Mouse (Mus musculus): ENCODE measurements at regions not wholly inside any gene's neighbourhood (a gene's known extent, or its start where the extent isn't known, plus 50 kb on each side); places are given as distances from the start of the nearest gene placed in this dataset.
"Not testable (repeated sequence)": the region's sequence is repeated elsewhere in the genome, so short reads cannot be mapped to it uniquely, and the experiment has no call there.

DNA sequence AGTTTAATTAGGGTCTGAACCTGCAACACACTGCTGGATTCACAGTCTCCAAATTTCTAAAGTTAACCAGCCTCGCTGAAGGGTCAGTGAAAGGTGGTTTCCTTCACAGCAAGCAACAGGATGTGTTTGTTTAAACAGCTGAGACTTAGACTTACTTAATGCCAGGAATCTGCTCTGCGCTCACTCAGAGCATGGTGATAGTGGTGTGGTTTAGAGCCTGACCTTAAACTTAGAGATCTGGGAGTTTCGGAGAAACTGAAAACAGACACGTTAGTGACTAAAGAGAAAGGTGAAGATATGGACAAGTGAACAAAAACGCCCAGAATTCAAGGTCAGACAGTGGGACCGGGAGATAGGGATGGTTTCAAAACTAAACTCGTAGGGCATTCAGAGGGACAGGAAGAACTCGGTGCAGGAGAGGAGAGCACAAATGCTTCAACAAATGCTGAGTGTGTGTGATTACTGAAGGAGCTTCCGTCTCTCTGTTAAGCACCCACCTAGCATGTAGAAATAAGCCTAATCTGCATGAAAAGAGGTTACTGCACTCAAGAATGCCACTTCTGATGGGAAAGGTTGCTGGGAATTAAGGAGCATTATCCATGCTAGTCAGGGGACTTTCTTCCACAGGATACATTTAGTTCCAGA lies 97.2 kb upstream of the Ifngr1 start:
- DNase-seq (ENCODE audit: low spot score) = peak; percentile 59

GRCm38 (mm10) chr10:19498112-19498511 lies 93.6 kb upstream of the Ifngr1 start:
- no peak for DNase-seq (ENCODE audit: low spot score)

- DNase-seq (ENCODE audit: low spot score) = no peak
These were observed 88.9 kb upstream of the Ifngr1 start for GRCm38 (mm10) chr10:19502874-19503273.

GRCm38 (mm10) chr10:19503846-19504765 lies 87.6 kb upstream of the Ifngr1 start:
- DNase-seq (ENCODE audit: low spot score) = no peak

DNA sequence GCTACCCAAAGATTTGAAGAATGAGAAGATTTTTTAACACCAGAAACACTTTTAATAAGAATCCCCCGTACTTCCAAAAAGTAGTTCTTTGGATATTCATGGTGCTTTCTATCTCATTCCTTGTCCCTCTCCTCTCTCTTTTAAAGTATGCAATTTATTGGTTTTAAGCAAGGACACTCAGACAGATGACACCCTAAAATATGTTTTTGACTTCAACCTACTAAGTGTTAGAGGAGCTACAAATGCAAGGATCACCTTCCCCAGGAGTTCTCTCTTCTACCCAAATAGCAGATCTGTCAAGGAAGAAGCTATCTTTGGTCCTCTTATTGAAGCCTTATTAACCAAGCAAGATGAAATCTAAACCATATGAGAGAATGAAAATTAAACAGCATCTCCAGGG lies 86.6 kb upstream of the Ifngr1 start:
- no peak for DNase-seq (ENCODE audit: low spot score)

DNA sequence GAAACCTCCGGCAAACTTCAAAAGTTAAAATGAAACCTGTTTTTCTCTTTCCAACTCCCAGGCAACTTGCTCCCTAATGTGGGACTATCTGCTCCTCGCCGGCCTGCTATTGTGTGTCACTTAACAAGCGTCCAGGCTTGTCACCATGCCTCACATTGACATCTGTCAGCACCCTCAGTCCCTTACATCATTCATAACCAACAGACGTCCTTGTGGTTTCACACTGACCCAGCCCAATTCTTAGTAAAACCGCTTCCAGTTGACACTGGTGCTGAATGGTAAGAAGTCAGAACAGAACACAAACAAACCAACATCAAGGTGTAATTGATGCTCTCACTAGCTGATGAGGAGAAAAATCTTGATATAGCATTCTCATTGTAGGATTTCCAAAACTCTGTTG lies 85.8 kb upstream of the Ifngr1 start:
- DNase-seq (ENCODE audit: low spot score) = no peak

- no peak for DNase-seq (ENCODE audit: low spot score)
These were observed 85.3 kb upstream of the Ifngr1 start for GRCm38 (mm10) chr10:19506434-19506833.

DNA sequence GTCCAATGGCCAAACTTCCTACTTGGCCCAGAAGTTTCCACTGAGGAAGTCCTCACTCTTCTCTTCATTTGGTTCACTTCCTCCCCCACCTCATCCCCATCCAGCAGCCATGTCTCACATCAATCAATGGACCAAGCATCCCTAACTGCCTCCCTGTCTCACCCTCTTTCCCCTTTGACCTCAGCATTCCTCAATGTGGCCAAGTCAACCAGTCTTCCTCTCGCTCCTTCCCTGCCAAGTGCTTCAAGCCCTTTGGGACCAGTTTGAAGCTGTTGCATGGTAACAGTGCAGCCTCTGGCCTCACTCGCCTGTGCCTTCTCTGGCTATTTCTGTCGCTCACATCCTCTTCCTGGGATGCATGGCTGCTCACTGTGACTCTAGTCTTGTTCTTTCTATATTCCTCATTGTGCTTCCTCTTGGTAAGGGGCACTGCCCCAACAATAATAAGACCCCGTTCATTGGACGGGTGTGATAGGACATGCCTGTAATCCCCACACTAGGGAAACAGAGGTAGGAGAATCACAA lies 83.5 kb upstream of the Ifngr1 start:
- DNase-seq (ENCODE audit: low spot score) = no peak

DNA sequence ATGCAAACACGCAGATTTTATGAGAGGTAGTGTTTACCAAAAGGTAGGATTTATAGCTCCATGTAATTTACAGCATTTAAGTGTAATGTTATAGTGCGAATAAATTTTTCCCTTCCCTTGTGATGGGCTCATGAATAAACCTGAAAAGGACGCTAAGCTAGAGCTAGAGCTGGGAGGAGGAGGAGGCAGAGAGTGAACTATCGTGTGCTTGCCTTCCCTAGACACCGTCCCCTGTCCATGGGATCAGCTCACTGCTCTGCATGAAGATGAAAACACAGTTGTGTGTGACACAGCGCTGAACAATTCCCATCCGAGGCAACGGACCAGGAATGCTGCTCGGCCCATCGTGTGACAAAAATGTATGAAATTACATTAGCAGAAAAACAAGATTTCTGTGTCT lies 81.7 kb upstream of the Ifngr1 start:
- DNase-seq (ENCODE audit: low spot score) = no peak

- not testable (repeated sequence) for DNase-seq (ENCODE audit: low spot score)
These were observed 77.4 kb upstream of the Ifngr1 start for GRCm38 (mm10) chr10:19514366-19514765.

DNA sequence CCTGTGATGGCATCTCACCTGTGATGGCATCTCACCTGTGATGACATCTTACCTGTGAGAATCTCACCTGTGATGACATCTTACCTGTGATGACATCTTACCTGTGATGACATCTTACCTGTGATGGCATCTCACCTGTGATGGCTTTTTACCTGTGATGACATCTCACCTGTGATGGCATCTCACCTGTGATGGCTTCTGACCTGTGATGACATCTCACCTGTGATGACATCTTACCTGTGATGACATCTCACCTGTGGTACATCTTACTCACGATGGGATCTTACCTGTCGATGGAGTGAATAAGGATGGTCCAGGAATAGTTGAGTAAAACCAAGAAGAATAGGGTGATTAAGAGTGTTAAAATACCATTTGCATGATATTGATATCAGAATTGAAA lies 76.9 kb upstream of the Ifngr1 start:
- DNase-seq (ENCODE audit: low spot score) = no peak

- DNase-seq (ENCODE audit: low spot score) = no peak
These were observed 75.7 kb upstream of the Ifngr1 start for GRCm38 (mm10) chr10:19516011-19516410.

DNA sequence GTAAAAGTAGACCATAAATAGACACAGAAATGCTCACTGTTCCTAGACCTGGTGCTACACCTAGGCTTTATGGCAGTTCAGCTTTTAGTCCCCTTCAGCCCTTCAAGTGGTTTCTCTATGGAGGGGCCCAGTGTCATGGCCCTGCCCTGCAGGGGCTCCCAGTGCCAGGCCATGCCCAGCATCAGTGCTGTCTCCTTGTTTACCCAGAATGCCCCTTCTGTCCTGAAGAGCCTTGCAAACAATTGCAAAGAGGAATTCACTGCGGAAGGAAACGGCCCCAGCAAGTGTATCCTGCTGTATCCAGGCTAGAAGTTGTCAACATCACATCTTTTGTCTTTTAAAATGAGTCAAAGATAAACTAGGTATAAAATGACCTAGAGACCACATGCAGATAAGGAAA lies 74.7 kb upstream of the Ifngr1 start:
- DNase-seq (ENCODE audit: low spot score) = no peak

- DNase-seq (ENCODE audit: low spot score) = peak; percentile 78
These were observed 73.0 kb upstream of the Ifngr1 start for GRCm38 (mm10) chr10:19518763-19519162.

DNA sequence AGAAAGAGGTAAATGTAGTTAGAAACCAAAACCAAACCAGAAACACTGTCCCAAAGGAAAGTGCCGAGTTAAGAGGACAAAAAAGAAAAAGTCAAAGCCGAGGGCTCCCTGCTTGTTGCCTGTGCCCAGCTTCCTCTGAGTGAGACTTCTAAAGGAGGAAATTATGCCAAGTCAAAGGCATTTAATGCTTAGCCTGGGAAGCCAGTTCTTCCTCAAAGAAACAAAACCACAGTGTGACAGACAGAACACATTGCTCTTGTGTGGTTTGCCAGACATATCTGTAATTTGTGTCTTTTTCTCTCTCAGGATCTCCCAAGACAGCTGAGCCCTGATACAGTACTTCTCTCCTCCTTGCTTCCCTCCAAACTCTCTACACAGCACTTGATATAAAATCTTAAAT lies 69.6 kb upstream of the Ifngr1 start:
- no peak for DNase-seq (ENCODE audit: low spot score)

GRCm38 (mm10) chr10:19525939-19526338 lies 65.8 kb upstream of the Ifngr1 start:
- DNase-seq (ENCODE audit: low spot score) = no peak

DNA sequence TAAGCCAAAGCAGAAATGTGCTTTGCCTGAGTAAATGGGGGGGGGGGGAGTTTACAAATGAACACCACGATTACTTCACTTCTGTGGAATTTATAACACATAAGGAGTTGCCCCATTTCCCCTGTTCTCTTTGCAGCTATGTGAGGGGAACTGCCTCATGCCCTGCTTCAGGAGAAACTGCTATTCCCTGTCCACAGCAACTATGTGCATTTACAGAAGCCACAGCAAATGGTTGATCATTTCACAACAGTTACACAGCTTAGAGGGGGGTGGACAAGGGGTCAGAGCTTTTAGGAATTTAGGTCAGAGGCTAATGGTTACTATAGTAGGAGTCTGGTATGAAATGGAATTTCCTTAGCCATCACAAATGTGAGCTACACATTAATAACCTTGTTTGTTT lies 65.4 kb upstream of the Ifngr1 start:
- no peak for DNase-seq (ENCODE audit: low spot score)

DNA sequence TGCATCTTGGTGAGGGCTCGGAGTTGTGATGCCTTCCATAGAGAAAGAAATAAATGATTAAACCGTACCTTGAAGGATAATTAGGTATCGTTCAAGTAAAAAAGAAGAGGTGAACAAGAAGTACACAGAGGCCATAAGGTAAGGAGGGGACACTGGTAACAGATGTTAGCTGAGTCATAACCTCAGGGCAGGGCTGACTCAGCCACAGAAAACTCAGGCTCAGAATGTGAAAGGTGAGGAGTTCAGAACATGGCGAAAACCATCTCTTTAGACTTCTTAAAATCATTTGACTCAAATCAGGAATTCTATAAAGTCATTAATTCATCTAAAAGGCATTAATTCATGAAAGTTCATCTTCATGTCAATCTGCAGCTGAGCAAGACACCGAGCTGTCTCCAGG lies 62.1 kb upstream of the Ifngr1 start:
- no peak for DNase-seq (ENCODE audit: low spot score)

GRCm38 (mm10) chr10:19530056-19530455 lies 61.7 kb upstream of the Ifngr1 start:
- no peak for DNase-seq (ENCODE audit: low spot score)

DNA sequence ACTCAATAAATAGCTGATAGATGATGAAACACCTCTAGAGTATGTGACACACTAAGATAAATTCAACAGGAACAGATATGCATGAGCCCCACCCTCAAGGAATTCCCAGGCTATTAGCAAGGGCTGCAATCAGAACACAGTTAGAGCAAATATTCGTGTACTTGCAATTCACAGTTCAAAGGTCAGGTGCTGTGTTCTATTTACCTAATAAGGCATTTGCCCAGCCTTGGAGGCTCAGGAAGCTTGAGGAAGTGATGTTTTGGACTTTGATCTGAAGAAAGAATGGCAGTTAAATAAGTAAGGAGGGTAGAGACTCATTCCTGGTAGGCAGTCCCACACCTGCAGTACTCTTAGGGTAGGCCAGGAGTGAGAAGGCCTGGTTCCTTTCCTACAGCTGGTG lies 60.3 kb upstream of the Ifngr1 start:
- DNase-seq (ENCODE audit: low spot score) = no peak

DNA sequence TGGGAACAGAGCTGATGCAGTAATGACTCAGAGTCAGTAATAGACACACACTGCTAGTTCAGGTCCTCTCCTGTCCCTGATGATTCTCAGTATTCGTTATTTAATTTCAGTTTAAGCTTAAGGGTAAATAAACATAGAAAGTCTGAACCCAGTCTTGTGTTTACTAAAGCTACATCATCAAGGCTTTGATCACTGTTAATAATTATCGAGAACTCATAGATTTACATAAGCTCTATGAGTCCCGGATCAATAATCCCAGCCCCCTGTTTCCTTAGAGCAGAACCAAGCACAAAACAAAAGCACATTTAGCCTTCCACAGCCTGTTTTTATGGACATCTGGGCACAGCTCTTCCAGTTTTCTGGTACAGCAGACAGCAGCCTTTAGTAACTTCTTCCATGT lies 59.0 kb upstream of the Ifngr1 start:
- DNase-seq (ENCODE audit: low spot score) = no peak

DNA sequence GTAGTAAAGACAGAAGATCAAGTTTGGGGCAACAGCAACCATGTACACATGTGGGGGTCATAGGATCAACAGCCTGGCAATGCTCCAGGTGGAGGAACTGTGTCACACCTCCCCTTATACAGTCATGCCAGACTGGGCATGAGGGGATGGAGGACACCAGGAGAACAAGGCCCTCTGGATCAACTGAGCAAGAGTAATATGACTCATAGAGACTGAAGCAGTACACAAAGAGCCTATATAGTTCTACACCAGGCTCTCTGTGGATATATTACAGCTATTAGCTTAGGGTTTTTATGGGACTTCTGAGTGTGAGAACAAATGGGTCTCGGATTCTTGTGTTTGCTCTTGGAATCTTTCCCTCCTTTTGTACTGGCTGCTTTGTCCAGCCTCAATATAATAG lies 57.9 kb upstream of the Ifngr1 start:
- DNase-seq (ENCODE audit: low spot score) = no peak

Measured in embryo, embryonic 10.5 days (tissue).